Mouse (Mus musculus): ENCODE measurements at regions not wholly inside any gene's neighbourhood (a gene's known extent, or its start where the extent isn't known, plus 50 kb on each side); places are given as distances from the start of the nearest gene placed in this dataset.

GRCm38 (mm10) chr15:51558215-51558614 is 2326.5 kb upstream of the Gm7489 start:
- no peak for DNase-seq (ENCODE audit: low spot score in 2 of 2)

- DNase-seq (ENCODE audit: low spot score in 2 of 2) = no peak
Observed at GRCm38 (mm10) chr15:51565543-51565942, 2319.2 kb upstream of the Gm7489 start.

- no peak for DNase-seq (ENCODE audit: low spot score in 2 of 2)
Observed at GRCm38 (mm10) chr15:51570631-51571030, 2314.1 kb upstream of the Gm7489 start.

- DNase-seq (ENCODE audit: low spot score in 2 of 2) = no peak
Observed at GRCm38 (mm10) chr15:51574538-51575105, 2310.1 kb upstream of the Gm7489 start.

- DNase-seq (ENCODE audit: low spot score in 2 of 2) = no peak
Observed at GRCm38 (mm10) chr15:51583636-51584035, 2301.1 kb upstream of the Gm7489 start.

- DNase-seq (ENCODE audit: low spot score in 2 of 2) = no peak
Observed at GRCm38 (mm10) chr15:51586146-51586545, 2298.6 kb upstream of the Gm7489 start.

GRCm38 (mm10) chr15:51591406-51592068 is 2293.2 kb upstream of the Gm7489 start:
- DNase-seq (ENCODE audit: low spot score in 2 of 2) = no peak

GRCm38 (mm10) chr15:51592069-51592435 is 2292.7 kb upstream of the Gm7489 start:
- DNase-seq (ENCODE audit: low spot score in 2 of 2) = no peak

GRCm38 (mm10) chr15:51592511-51593498 is 2291.9 kb upstream of the Gm7489 start:
- DNase-seq (ENCODE audit: low spot score in 2 of 2) = no peak

GRCm38 (mm10) chr15:51594060-51594459 is 2290.6 kb upstream of the Gm7489 start:
- DNase-seq (ENCODE audit: low spot score in 2 of 2) = no peak

- no peak for DNase-seq (ENCODE audit: low spot score in 2 of 2)
Observed at GRCm38 (mm10) chr15:51595655-51596054, 2289.1 kb upstream of the Gm7489 start.

GRCm38 (mm10) chr15:51597841-51598240 is 2286.9 kb upstream of the Gm7489 start:
- DNase-seq (ENCODE audit: low spot score in 2 of 2) = no peak

GRCm38 (mm10) chr15:51601128-51601855 is 2283.4 kb upstream of the Gm7489 start:
- no peak for DNase-seq (ENCODE audit: low spot score in 2 of 2)

GRCm38 (mm10) chr15:51621455-51621854 is 2263.3 kb upstream of the Gm7489 start:
- no peak for DNase-seq (ENCODE audit: low spot score in 2 of 2)

GRCm38 (mm10) chr15:51627463-51627862 is 2257.2 kb upstream of the Gm7489 start:
- DNase-seq (ENCODE audit: low spot score in 2 of 2) = no peak

GRCm38 (mm10) chr15:51628518-51628917 is 2256.2 kb upstream of the Gm7489 start:
- no peak for DNase-seq (ENCODE audit: low spot score in 2 of 2)

GRCm38 (mm10) chr15:51631881-51632280 is 2252.8 kb upstream of the Gm7489 start:
- DNase-seq (ENCODE audit: low spot score in 2 of 2) = no peak

- DNase-seq (ENCODE audit: low spot score in 2 of 2) = no peak
Observed at GRCm38 (mm10) chr15:51633068-51633467, 2251.6 kb upstream of the Gm7489 start.

GRCm38 (mm10) chr15:51634726-51635125 is 2250.0 kb upstream of the Gm7489 start:
- DNase-seq (ENCODE audit: low spot score in 2 of 2) = no peak

- DNase-seq (ENCODE audit: low spot score in 2 of 2) = no peak
Observed at GRCm38 (mm10) chr15:51635129-51635920, 2249.4 kb upstream of the Gm7489 start.

GRCm38 (mm10) chr15:51637570-51637969 is 2247.1 kb upstream of the Gm7489 start:
- no peak for DNase-seq (ENCODE audit: low spot score in 2 of 2)
